Mouse (Mus musculus) myocyte (in vitro differentiated cells): ENCODE data around the gene Stxbp3.

ENCODE experiments used
- MYOG ChIP-seq, 3 experiments: IDR thresholded peaks; one replicate each; pipeline ENCODE4 v1.6.1; 2011; ENCODE audit warnings: control low read depth in 2 of 3, low read depth in 2 of 3, mild to moderate bottlenecking in 2 of 3; ENCODE audit not compliant: insufficient read length in 2 of 3, control insufficient read depth in 1 of 3, insufficient read depth in 1 of 3
- POLR2A ChIP-seq: IDR thresholded peaks from one replicate; pipeline ENCODE4 v1.6.1; 2011; ENCODE audit warnings: low read depth, mild to moderate bottlenecking, control low read depth, moderate library complexity; ENCODE audit not compliant: insufficient read length
- POLR2AphosphoS2 ChIP-seq: IDR thresholded peaks from one replicate; pipeline ENCODE4 v1.6.1; 2011; ENCODE audit warnings: low read depth, control low read depth; ENCODE audit not compliant: insufficient read length
- USF1 ChIP-seq: IDR thresholded peaks from one replicate; pipeline ENCODE4 v1.6.1; 2011; ENCODE audit warnings: low read depth, mild to moderate bottlenecking, control low read depth, moderate library complexity

DNA sequence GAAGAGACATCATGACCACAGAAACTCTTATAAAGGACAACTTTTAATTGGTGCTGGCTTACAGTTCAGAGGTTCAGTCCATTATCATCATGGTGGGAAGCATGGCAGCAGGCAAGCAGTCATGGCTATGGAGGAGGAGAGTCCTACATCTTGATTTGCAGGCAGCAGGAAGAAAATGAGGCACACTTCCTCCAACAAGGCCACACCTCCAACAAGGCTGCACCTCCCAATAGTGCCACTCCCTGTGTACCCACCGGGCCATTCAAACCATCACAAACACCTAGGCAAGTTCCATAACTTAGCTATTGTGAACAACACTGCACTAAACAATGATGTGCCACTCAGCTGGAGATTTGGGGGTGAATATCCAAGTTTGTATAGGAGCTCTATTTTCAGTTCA is 85.8 kb downstream of the Stxbp3 start:
- no peak for TF ChIP-seq POLR2A
- no peak for TF ChIP-seq USF1
- no peak for TF ChIP-seq MYOG (IDR thresholded peaks at IDR 0.05; ENCODE audit: control insufficient read depth in 1 of 3, insufficient read depth in 1 of 3, insufficient read length in 2 of 3, low read depth in 2 of 3)
- TF ChIP-seq POLR2AphosphoS2 = no peak
